Mouse (Mus musculus) bone marrow macrophage, adult 2 months (primary cell): Measurements from ENCODE around the gene Prox2.

Source experiments
- CTCF ChIP-seq: IDR thresholded peaks from 2 replicates; pipeline ENCODE4 v1.5.1; 2012; ENCODE audit warnings: low read depth, mild to moderate bottlenecking, low read length, moderate library complexity
- POLR2A ChIP-seq: IDR thresholded peaks from 2 replicates; pipeline ENCODE4 v1.6.1; 2012; ENCODE audit warnings: mild to moderate bottlenecking, low read depth, low read length, borderline replicate concordance

GRCm38 (mm10) chr12:85129426-85129978 is 18.9 kb upstream of the Prox2 start:
- TF ChIP-seq POLR2A (no peak), CTCF (no peak)
